Mouse (Mus musculus) hindbrain, embryonic 15.5 days (tissue): ENCODE measurements at regions not wholly inside any gene's neighbourhood (a gene's known extent, or its start where the extent isn't known, plus 50 kb on each side); places are given as distances from the start of the nearest gene placed in this dataset.

ENCODE experiments used
- ATAC-seq: fragments of 200-750 bp; cut with Nextera tagmentation; 2 replicates; pipeline ENCODE4 v1.8.0; 2017; ENCODE audit warnings: low read depth, moderate number of reproducible peaks, moderate TSS enrichment; ENCODE audit not compliant: low FRiP score
- H3K27ac ChIP-seq: fragments of 300-500 bp; sonication (generic); replicated peaks from 2 replicates; pipeline ENCODE4 v1.5.1; 2015; ENCODE audit warnings: mild to moderate bottlenecking, inconsistent platforms
- H3K27me3 ChIP-seq: fragments of 300-500 bp; sonication (generic); 2 replicates; pipeline ENCODE4 v1.6.1; 2015; ENCODE audit warnings: control low read depth, inconsistent platforms
- H3K36me3 ChIP-seq: fragments of 300-500 bp; sonication (generic); 2 replicates; pipeline ENCODE4 v1.6.1; 2015; ENCODE audit warnings: control low read depth, inconsistent platforms
- H3K4me1 ChIP-seq: fragments of 300-500 bp; sonication (generic); replicated peaks from 2 replicates; pipeline ENCODE4 v1.6.1; 2015; ENCODE audit warnings: control low read depth, inconsistent platforms
- H3K4me2 ChIP-seq: fragments of 300-500 bp; sonication (generic); 2 replicates; pipeline ENCODE4 v1.6.1; 2015; ENCODE audit warnings: moderate library complexity, mild to moderate bottlenecking, inconsistent platforms
- H3K4me3 ChIP-seq: fragments of 300-500 bp; sonication (generic); 2 replicates; pipeline ENCODE4 v1.5.1; 2015; ENCODE audit warnings: mild to moderate bottlenecking, inconsistent platforms
- H3K9ac ChIP-seq: fragments of 300-500 bp; sonication (generic); 2 replicates; pipeline ENCODE4 v1.6.1; 2015; ENCODE audit warnings: inconsistent platforms
- H3K9me3 ChIP-seq: fragments of 300-500 bp; sonication (generic); 2 replicates; pipeline ENCODE4 v1.6.1; 2016; ENCODE audit warnings: control low read depth, inconsistent platforms
- WGBS: fragments of 180-500 bp; shearing (Covaris S2); methylation state at CpG from one replicate; pipeline ENCODE4 v1.1.7; 2015; 5-methylcytosine and 5-hydroxymethylcytosine counted together

- no peaks in the 10 kb centered on the region for H3K4me1 ChIP-seq
- no peaks in the 10 kb centered on the region for H3K9me3 ChIP-seq
- no peak overlapping the region for H3K4me2 ChIP-seq
- no peaks in the 10 kb centered on the region for H3K27me3 ChIP-seq
- no peak overlapping the region for H3K27ac ChIP-seq
- no peak overlapping the region for H3K9ac ChIP-seq
- ATAC-seq: no peak
- H3K36me3 ChIP-seq: no peaks in the 10 kb centered on the region
- H3K4me3 ChIP-seq: no peak overlapping the region
- WGBS: 85% methylated on average over 2 of the region's 2 CpGs
These were observed 294.2 kb upstream of the Gria1 start for GRCm38 (mm10) chr11:56716953-56717352.

- no peaks in the 10 kb centered on the region for H3K36me3 ChIP-seq
- H3K27ac ChIP-seq: no peak overlapping the region
- H3K9me3 ChIP-seq: no peaks in the 10 kb centered on the region
- no peak for ATAC-seq
- H3K4me2 ChIP-seq: no peak overlapping the region
- WGBS: 56% methylated on average over 3 of the region's 3 CpGs
- no peak overlapping the region for H3K4me3 ChIP-seq
- no peak overlapping the region for H3K9ac ChIP-seq
- no peaks in the 10 kb centered on the region for H3K27me3 ChIP-seq
- H3K4me1 ChIP-seq: no peaks in the 10 kb centered on the region
These were observed 286.0 kb upstream of the Gria1 start for GRCm38 (mm10) chr11:56725141-56725540.

GRCm38 (mm10) chr11:56726161-56726560 is 285.0 kb upstream of the Gria1 start:
- Histone ChIP-seq H3K36me3 (no peaks in the 10 kb centered on the region), H3K4me2 (no peak overlapping the region), H3K27ac (no peak overlapping the region), H3K9me3 (no peaks in the 10 kb centered on the region), H3K27me3 (no peaks in the 10 kb centered on the region), H3K9ac (no peak overlapping the region), H3K4me3 (no peak overlapping the region), H3K4me1 (no peaks in the 10 kb centered on the region)
- no peak for ATAC-seq

GRCm38 (mm10) chr11:56727556-56727955 is 283.6 kb upstream of the Gria1 start:
- Histone ChIP-seq H3K4me2 (no peak overlapping the region), H3K27me3 (no peaks in the 10 kb centered on the region), H3K36me3 (no peaks in the 10 kb centered on the region), H3K27ac (no peak overlapping the region), H3K9me3 (no peaks in the 10 kb centered on the region), H3K9ac (no peak overlapping the region), H3K4me1 (no peaks in the 10 kb centered on the region), H3K4me3 (no peak overlapping the region)
- ATAC-seq: no peak
- WGBS: 71% methylated on average over 4 of the region's 4 CpGs

GRCm38 (mm10) chr11:56728204-56729002 is 282.8 kb upstream of the Gria1 start:
- no peaks in the 10 kb centered on the region for H3K27me3 ChIP-seq
- 67% methylated on average over 6 of the region's 6 CpGs for WGBS
- no peak overlapping the region for H3K4me3 ChIP-seq
- no peak for ATAC-seq
- no peak overlapping the region for H3K4me2 ChIP-seq
- no peak overlapping the region for H3K9ac ChIP-seq
- no peaks in the 10 kb centered on the region for H3K4me1 ChIP-seq
- H3K9me3 ChIP-seq: no peaks in the 10 kb centered on the region
- no peak overlapping the region for H3K27ac ChIP-seq
- no peaks in the 10 kb centered on the region for H3K36me3 ChIP-seq

GRCm38 (mm10) chr11:56741857-56742256 is 269.3 kb upstream of the Gria1 start:
- Histone ChIP-seq H3K36me3 (no peaks in the 10 kb centered on the region), H3K9me3 (no peaks in the 10 kb centered on the region), H3K4me1 (no peaks in the 10 kb centered on the region), H3K27ac (no peak overlapping the region), H3K4me3 (no peak overlapping the region), H3K27me3 (no peaks in the 10 kb centered on the region), H3K9ac (no peak overlapping the region), H3K4me2 (no peak overlapping the region)
- no peak for ATAC-seq
- 36% methylated on average over 2 of the region's 2 CpGs for WGBS

- Histone ChIP-seq H3K9me3 (no peaks in the 10 kb centered on the region), H3K4me3 (no peak overlapping the region), H3K36me3 (no peaks in the 10 kb centered on the region), H3K4me1 (peaks cover 21% of the 10 kb centered on the region; the same call in 1 of the 2 replicates), H3K27me3 (no peaks in the 10 kb centered on the region), H3K9ac (no peak overlapping the region), H3K4me2 (no peak overlapping the region), H3K27ac (no peak overlapping the region)
- WGBS: 21% methylated on average over 5 of the region's 5 CpGs
- ATAC-seq: no peak
These were observed 261.2 kb upstream of the Gria1 start for GRCm38 (mm10) chr11:56750032-56750431.

GRCm38 (mm10) chr11:56750639-56751038 is 260.5 kb upstream of the Gria1 start:
- no peak overlapping the region for H3K4me2 ChIP-seq
- no peak for ATAC-seq
- peaks cover 21% of the 10 kb centered on the region; the same call in 1 of the 2 replicates for H3K4me1 ChIP-seq
- no peak overlapping the region for H3K27ac ChIP-seq
- no peaks in the 10 kb centered on the region for H3K27me3 ChIP-seq
- no peak overlapping the region for H3K9ac ChIP-seq
- no peaks in the 10 kb centered on the region for H3K9me3 ChIP-seq
- 27% methylated on average over 8 of the region's 8 CpGs for WGBS
- H3K4me3 ChIP-seq: no peak overlapping the region
- no peaks in the 10 kb centered on the region for H3K36me3 ChIP-seq

GRCm38 (mm10) chr11:56751918-56752317 is 259.3 kb upstream of the Gria1 start:
- Histone ChIP-seq H3K36me3 (no peaks in the 10 kb centered on the region), H3K4me2 (no peak overlapping the region), H3K27ac (no peak overlapping the region), H3K27me3 (no peaks in the 10 kb centered on the region), H3K4me1 (peaks cover 21% of the 10 kb centered on the region; the same call in 1 of the 2 replicates), H3K9me3 (no peaks in the 10 kb centered on the region), H3K9ac (no peak overlapping the region), H3K4me3 (no peak overlapping the region)
- no peak for ATAC-seq
- WGBS: 58% methylated on average over 5 of the region's 5 CpGs

GRCm38 (mm10) chr11:56753699-56754098 is 257.5 kb upstream of the Gria1 start:
- no peak overlapping the region for H3K4me2 ChIP-seq
- no peaks in the 10 kb centered on the region for H3K36me3 ChIP-seq
- H3K4me1 ChIP-seq: peaks cover 21% of the 10 kb centered on the region; the same call in 1 of the 2 replicates
- peak; percentile 61; the same call in 1 of the 2 replicates for ATAC-seq
- H3K9me3 ChIP-seq: no peaks in the 10 kb centered on the region
- peak overlapping the region; percentile 42; the same call in 1 of the 2 replicates for H3K27ac ChIP-seq
- H3K4me3 ChIP-seq: no peak overlapping the region
- 26% methylated on average over 3 of the region's 3 CpGs for WGBS
- H3K9ac ChIP-seq: no peak overlapping the region
- H3K27me3 ChIP-seq: no peaks in the 10 kb centered on the region

GRCm38 (mm10) chr11:56760474-56760873 is 250.7 kb upstream of the Gria1 start:
- 88% methylated on average over 2 of the region's 2 CpGs for WGBS

GRCm38 (mm10) chr11:56762467-56763120 is 248.6 kb upstream of the Gria1 start:
- Histone ChIP-seq H3K4me3 (no peak overlapping the region), H3K9ac (no peak overlapping the region), H3K27ac (0 out of 2 replicates have a peak overlapping the region, but pooled peaks have one; percentile 30)

More at GRCm38 (mm10) chr11:56760474-56760873, 250.7 kb upstream of the Gria1 start:
- H3K4me1 ChIP-seq: no peaks in the 10 kb centered on the region
- H3K27me3 ChIP-seq: no peaks in the 10 kb centered on the region
- H3K9me3 ChIP-seq: no peaks in the 10 kb centered on the region
- H3K27ac ChIP-seq: no peak overlapping the region
- H3K36me3 ChIP-seq: no peaks in the 10 kb centered on the region
- ATAC-seq: no peak
- no peak overlapping the region for H3K9ac ChIP-seq
- no peak overlapping the region for H3K4me2 ChIP-seq
- H3K4me3 ChIP-seq: no peak overlapping the region

More at GRCm38 (mm10) chr11:56762467-56763120, 248.6 kb upstream of the Gria1 start:
- H3K9me3 ChIP-seq: no peaks in the 10 kb centered on the region
- H3K4me2 ChIP-seq: no peak overlapping the region
- H3K36me3 ChIP-seq: no peaks in the 10 kb centered on the region
- H3K27me3 ChIP-seq: no peaks in the 10 kb centered on the region
- H3K4me1 ChIP-seq: no peaks in the 10 kb centered on the region
- WGBS: 43% methylated on average over 5 of the region's 5 CpGs
- no peak for ATAC-seq
